Mouse (Mus musculus): ENCODE measurements around the gene Insl6. TPM values are rescaled to one million over a fixed set of nuclear protein-coding genes. Genes with fewer than 3 reads are reported as not detected.

Gene Insl6
- polyA plus RNA-seq, 1 experiment from 2014 or later: 7.2 TPM

GRCm38 (mm10) chr19:29278944-29279587, 46.1 kb downstream of the Insl6 start:
- H3K27ac ChIP-seq (ENCODE audit: low read depth, low read length): no peak overlapping the region
- H3K4me1 ChIP-seq (ENCODE audit: control insufficient read depth, insufficient read depth, low read length): no peaks in the 10 kb centered on the region
- H3K27me3 ChIP-seq (ENCODE audit: control insufficient read depth, insufficient read depth, low read length): no peaks in the 10 kb centered on the region
- H3K4me3 ChIP-seq (ENCODE audit: low read length): no peak overlapping the region
- no peak overlapping the region for H3K9ac ChIP-seq (ENCODE audit: low read depth, low read length)
- ATAC-seq (ENCODE audit: low FRiP score, low TSS enrichment): no peak
- WGBS: 83% methylated on average over 6 of the region's 6 CpGs
- no peaks in the 10 kb centered on the region for H3K9me3 ChIP-seq (ENCODE audit: control insufficient read depth, low read length)
- H3K36me3 ChIP-seq (ENCODE audit: control insufficient read depth, insufficient read depth, low read length): peaks cover 23% of the 10 kb centered on the region
- no peak overlapping the region for H3K4me2 ChIP-seq (replicated peaks; ENCODE audit: low read depth, low read length)

GRCm38 (mm10) chr19:29276414-29276813, 48.7 kb downstream of the Insl6 start:
- no peak overlapping the region for H3K4me2 ChIP-seq (replicated peaks; ENCODE audit: low read depth, low read length)
- no peaks in the 10 kb centered on the region for H3K27me3 ChIP-seq (ENCODE audit: control insufficient read depth, insufficient read depth, low read length)
- no peak overlapping the region for H3K9ac ChIP-seq (ENCODE audit: low read depth, low read length)
- 96% methylated on average over 4 of the region's 4 CpGs for WGBS
- ATAC-seq (ENCODE audit: low FRiP score, low TSS enrichment): no peak
- H3K9me3 ChIP-seq (ENCODE audit: control insufficient read depth, low read length): no peaks in the 10 kb centered on the region
- H3K36me3 ChIP-seq (ENCODE audit: control insufficient read depth, insufficient read depth, low read length): peaks cover 23% of the 10 kb centered on the region
- no peak overlapping the region for H3K27ac ChIP-seq (ENCODE audit: low read depth, low read length)
- no peaks in the 10 kb centered on the region for H3K4me1 ChIP-seq (ENCODE audit: control insufficient read depth, insufficient read depth, low read length)
- H3K4me3 ChIP-seq (ENCODE audit: low read length): no peak overlapping the region

- Histone ChIP-seq H3K36me3 (ENCODE audit: control insufficient read depth, insufficient read depth, low read length) (peaks cover 13% of the 10 kb centered on the region), H3K9me3 (ENCODE audit: control insufficient read depth, low read length) (no peaks in the 10 kb centered on the region), H3K4me3 (ENCODE audit: low read length) (no peak overlapping the region), H3K27ac (ENCODE audit: low read depth, low read length) (no peak overlapping the region), H3K4me1 (ENCODE audit: control insufficient read depth, insufficient read depth, low read length) (0 out of 2 replicates have a peak, but pooled peaks cover 4% of the 10 kb centered on the region), H3K27me3 (ENCODE audit: control insufficient read depth, insufficient read depth, low read length) (no peaks in the 10 kb centered on the region), H3K4me2 (replicated peaks; ENCODE audit: low read depth, low read length) (no peak overlapping the region), H3K9ac (ENCODE audit: low read depth, low read length) (no peak overlapping the region)
- 91% methylated on average over 3 of the region's 3 CpGs for WGBS
- ATAC-seq (ENCODE audit: low FRiP score, low TSS enrichment): no peak
Measured at GRCm38 (mm10) chr19:29272011-29272809, 52.9 kb downstream of the Insl6 start.

Other genes starting within 250 kb of the Insl6 start
- 52.3 and 66.0 TPM in 2 replicates for gene Rcl1, start 224.0 kb downstream of the Insl6 start, polyA plus RNA-seq (2014; fragmentation: Nextera tagmentation; extraction: Ambion mirVana)
- gene Jak2, start 73.5 kb downstream of the Insl6 start, polyA plus RNA-seq (2014; fragmentation: Nextera tagmentation; extraction: Ambion mirVana): 8.0 and 15.5 TPM in 2 replicates
- 0.83 TPM in 1 of 2 replicates, not detected in the other for gene Rln1, start 9.3 kb upstream of the Insl6 start, polyA plus RNA-seq (2014; fragmentation: Nextera tagmentation; extraction: Ambion mirVana)
- 47.2 and 61.6 TPM in 2 replicates for gene Plgrkt, start 42.0 kb upstream of the Insl6 start, polyA plus RNA-seq (2014; fragmentation: Nextera tagmentation; extraction: Ambion mirVana)
- gene Cd274, start 42.1 kb upstream of the Insl6 start, polyA plus RNA-seq (2014; fragmentation: Nextera tagmentation; extraction: Ambion mirVana): 0.19 and 0.39 TPM in 2 replicates
- not detected in 2 replicates for gene Pdcd1lg2, start 85.6 kb upstream of the Insl6 start, polyA plus RNA-seq (2014; fragmentation: Nextera tagmentation; extraction: Ambion mirVana)
- gene Ric1, start 196.9 kb upstream of the Insl6 start, polyA plus RNA-seq (2014; fragmentation: Nextera tagmentation; extraction: Ambion mirVana): 17.4 and 19.3 TPM in 2 replicates

Data from kidney, embryonic 14.5 days (tissue).